Comparison of ENCODE assay signal across 8 mouse cellular contexts in the genomic region with DNA sequence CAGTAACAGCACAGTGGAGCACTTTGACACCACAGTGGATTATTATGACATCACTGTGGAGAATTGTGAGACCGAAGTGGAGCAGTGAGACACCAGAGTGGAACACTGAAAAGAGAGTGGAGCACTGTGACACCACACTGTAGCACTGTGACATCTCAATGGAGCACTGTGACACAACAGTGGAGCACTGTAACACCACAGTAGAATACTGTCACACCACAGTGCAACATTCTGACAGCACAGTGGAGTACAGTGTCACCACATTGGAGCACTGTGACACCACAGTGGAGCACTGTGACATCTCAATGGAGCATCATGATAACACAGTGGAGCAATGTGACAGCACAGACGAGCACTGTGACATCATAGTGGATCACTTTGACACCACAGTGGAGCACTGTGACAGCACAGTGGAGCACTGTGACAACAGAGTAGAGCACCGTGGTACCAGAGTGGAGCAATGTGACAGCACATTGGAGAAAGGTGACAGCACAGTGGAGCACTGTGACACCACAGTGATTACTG.
DNase-seq lines count a peak whose midpoint lies in the region; ATAC-seq and TF ChIP-seq lines count a peak whose summit lies in the region.

No protein-coding gene starts in this region.

- H3K9me3 ChIP-seq in neural tube, embryonic 12.5 days, result peaks cover 94% of the 10 kb centered on the region
- peaks cover 80% of the 10 kb centered on the region for H3K9me3 ChIP-seq in neural tube, embryonic 15.5 days (replicated peaks)
- peaks cover 54% of the 10 kb centered on the region for H3K9me3 ChIP-seq in heart, postnatal 0 days (replicated peaks; ENCODE audit: control insufficient read depth, low read length)
- H3K9me3 ChIP-seq in midbrain, embryonic 11.5 days (ENCODE audit: control insufficient read depth, low read length), result peaks cover 74% of the 10 kb centered on the region

- H3K36me3 ChIP-seq in neural tube, embryonic 12.5 days, result no peaks in the 10 kb centered on the region
- no peaks in the 10 kb centered on the region for H3K36me3 ChIP-seq in neural tube, embryonic 15.5 days
- H3K36me3 ChIP-seq in heart, postnatal 0 days (replicated peaks; ENCODE audit: control insufficient read depth, insufficient read depth, low read length), result no peaks in the 10 kb centered on the region
- 0 out of 2 replicates have a peak, but pooled peaks cover 2% of the 10 kb centered on the region for H3K36me3 ChIP-seq in midbrain, embryonic 11.5 days (ENCODE audit: control insufficient read depth, insufficient read depth, low read length)

- no peaks in the 10 kb centered on the region for H3K4me1 ChIP-seq in neural tube, embryonic 12.5 days
- H3K4me1 ChIP-seq in neural tube, embryonic 15.5 days, result no peaks in the 10 kb centered on the region
- H3K4me1 ChIP-seq in heart, postnatal 0 days (ENCODE audit: control insufficient read depth, insufficient read depth), result no peaks in the 10 kb centered on the region
- H3K4me1 ChIP-seq in midbrain, embryonic 11.5 days (ENCODE audit: control insufficient read depth, insufficient read depth, low read length), result no peaks in the 10 kb centered on the region

- H3K9ac ChIP-seq in neural tube, embryonic 12.5 days, result no peak overlapping the region
- no peak overlapping the region for H3K9ac ChIP-seq in neural tube, embryonic 15.5 days (replicated peaks)
- no peak overlapping the region for H3K9ac ChIP-seq in heart, postnatal 0 days (replicated peaks; ENCODE audit: low read depth, low read length)
- no peak overlapping the region for H3K9ac ChIP-seq in midbrain, embryonic 11.5 days (ENCODE audit: low read length)

- TF ChIP-seq EP300 in heart, postnatal 0 days (IDR thresholded peaks at IDR 0.05; ENCODE audit: low read depth), result no peak

- WGBS in neural tube, embryonic 12.5 days, result 66% methylated on average over 3 of the region's 3 CpGs
- 70% methylated on average over 3 of the region's 3 CpGs for WGBS in neural tube, embryonic 15.5 days
- WGBS in heart, postnatal 0 days, result 55% methylated on average over 3 of the region's 3 CpGs
- 64% methylated on average over 3 of the region's 3 CpGs for WGBS in midbrain, embryonic 11.5 days

- peak; percentile 0 for DNase-seq in adrenal gland, postnatal 10 days
- DNase-seq in adrenal gland, postnatal 36 days, result no peak
- DNase-seq in heart, postnatal 0 days (ENCODE audit: low spot score), result no peak
- DNase-seq in midbrain, embryonic 11.5 days (ENCODE audit: low spot score, missing footprints), result peak; percentile 77
- DNase-seq in frontal cortex, postnatal 14 days (ENCODE audit: low spot score in 2 of 2), result no peak
- DNase-seq in gastrocnemius, adult 18-20 months (ENCODE audit: low spot score), result no peak

- H3K4me2 ChIP-seq in neural tube, embryonic 12.5 days (replicated peaks), result no peak overlapping the region
- H3K4me2 ChIP-seq in neural tube, embryonic 15.5 days, result no peak overlapping the region
- H3K4me2 ChIP-seq in heart, postnatal 0 days (ENCODE audit: low read depth, low read length), result no peak overlapping the region
- no peak overlapping the region for H3K4me2 ChIP-seq in midbrain, embryonic 11.5 days

- H3K4me3 ChIP-seq in neural tube, embryonic 12.5 days, result no peak overlapping the region
- H3K4me3 ChIP-seq in neural tube, embryonic 15.5 days (replicated peaks), result no peak overlapping the region
- no peak overlapping the region for H3K4me3 ChIP-seq in heart, postnatal 0 days (ENCODE audit: low read depth, low read length)
- H3K4me3 ChIP-seq in midbrain, embryonic 11.5 days (ENCODE audit: low read depth, low read length), result no peak overlapping the region

- H3K27ac ChIP-seq in neural tube, embryonic 12.5 days, result no peak overlapping the region
- no peak overlapping the region for H3K27ac ChIP-seq in neural tube, embryonic 15.5 days (replicated peaks)
- H3K27ac ChIP-seq in heart, postnatal 0 days (ENCODE audit: low read depth), result no peak overlapping the region
- no peak overlapping the region for H3K27ac ChIP-seq in midbrain, embryonic 11.5 days (ENCODE audit: low read depth, low read length)

- H3K27me3 ChIP-seq in neural tube, embryonic 12.5 days (replicated peaks), result no peaks in the 10 kb centered on the region
- no peaks in the 10 kb centered on the region for H3K27me3 ChIP-seq in neural tube, embryonic 15.5 days (replicated peaks)
- H3K27me3 ChIP-seq in heart, postnatal 0 days (ENCODE audit: control insufficient read depth, insufficient read depth, low read length), result no peaks in the 10 kb centered on the region
- H3K27me3 ChIP-seq in midbrain, embryonic 11.5 days (ENCODE audit: control insufficient read depth, insufficient read depth, low read length), result no peaks in the 10 kb centered on the region

- no peak for TF ChIP-seq CTCF in heart, postnatal 0 days (IDR thresholded peaks at IDR 0.05; ENCODE audit: low read depth)

- peak; percentile 8; the same call in 1 of the 2 replicates for ATAC-seq in neural tube, embryonic 12.5 days (ENCODE audit: low FRiP score, low read depth)
- ATAC-seq in neural tube, embryonic 15.5 days (ENCODE audit: low FRiP score), result no peak
- peak; percentile 4 for ATAC-seq in heart, postnatal 0 days (ENCODE audit: insufficient read depth, low read depth)
- peak; percentile 23 for ATAC-seq in midbrain, embryonic 11.5 days (ENCODE audit: low FRiP score)

Comparison
In these comparisons a context has a peak if more than half of its experiments do, and no peak if none do; other contexts are left out.
1. DNase-seq: peak in adrenal gland, postnatal 10 days (single experiment) and midbrain, embryonic 11.5 days (single experiment); none in adrenal gland, postnatal 36 days (0 of 2), heart, postnatal 0 days (single experiment), frontal cortex, postnatal 14 days (0 of 2) and gastrocnemius, adult 18-20 months (single experiment).